Mouse (Mus musculus) forebrain, embryonic 12.5 days (tissue): ENCODE measurements around the gene Carm1. TPM values are rescaled to one million over a fixed set of nuclear protein-coding genes. Genes with fewer than 3 reads are reported as not detected.
"Not testable (repeated sequence)": the region's sequence is repeated elsewhere in the genome, so short reads cannot be mapped to it uniquely, and the experiment has no call there.

Source experiments
- ATAC-seq: fragments of 200-750 bp; cut with Nextera tagmentation; 2 replicates; pipeline ENCODE4 v1.8.0; 2017; ENCODE audit warnings: moderate TSS enrichment; ENCODE audit not compliant: low FRiP score
- H3K27ac ChIP-seq: fragments of 300-500 bp; sonication (generic); 2 replicates; pipeline ENCODE4 v1.5.1; 2016; ENCODE audit warnings: mild to moderate bottlenecking
- H3K27me3 ChIP-seq: fragments of 300-500 bp; sonication (generic); 2 replicates; pipeline ENCODE4 v1.6.1; 2016; ENCODE audit warnings: mild to moderate bottlenecking
- H3K36me3 ChIP-seq: fragments of 300-500 bp; sonication (generic); replicated peaks from 2 replicates; pipeline ENCODE4 v1.6.1; 2016; ENCODE audit warnings: mild to moderate bottlenecking
- H3K4me1 ChIP-seq: fragments of 300-500 bp; sonication (generic); 2 replicates; pipeline ENCODE4 v1.6.1; 2016
- H3K4me2 ChIP-seq: fragments of 300-500 bp; sonication (generic); 2 replicates; pipeline ENCODE4 v1.6.1; 2016; ENCODE audit warnings: mild to moderate bottlenecking, moderate library complexity
- H3K4me3 ChIP-seq: fragments of 300-500 bp; sonication (generic); replicated peaks from 2 replicates; pipeline ENCODE4 v1.5.1; 2016; ENCODE audit warnings: mild to moderate bottlenecking
- H3K9ac ChIP-seq: fragments of 300-500 bp; sonication (generic); 2 replicates; pipeline ENCODE4 v1.6.1; 2016; ENCODE audit warnings: mild to moderate bottlenecking
- H3K9me3 ChIP-seq: fragments of 300-500 bp; sonication (generic); 2 replicates; pipeline ENCODE4 v1.6.1; 2016
- WGBS: fragments of 180-500 bp; shearing (Covaris S2); methylation state at CpG from one replicate; pipeline ENCODE4 v1.1.7; 2016; 5-methylcytosine and 5-hydroxymethylcytosine counted together
- polyA plus RNA-seq: library from polyadenylated mRNA; unstranded; fragments of >200 nt; fragmentation: Nextera tagmentation; extraction: Ambion mirVana; gene quantifications from 2 replicates; pipeline ENCODE4 v1.2.1, GENCODE M21; 2016

Carm1 gene
- polyA plus RNA-seq, 1 experiment from 2014 or later, result 62.5 TPM

GRCm38 (mm10) chr9:21591127-21591830 lies 44.6 kb downstream of the Carm1 start:
- Histone ChIP-seq H3K27ac (no peak overlapping the region), H3K9ac (no peak overlapping the region), H3K4me2 (peak overlapping the region; percentile 98), H3K4me1 (peaks cover 38% of the 10 kb centered on the region), H3K27me3 (no peaks in the 10 kb centered on the region), H3K4me3 (no peak overlapping the region), H3K9me3 (no peaks in the 10 kb centered on the region), H3K36me3 (peaks cover 53% of the 10 kb centered on the region)
- 85% methylated on average over 6 of the region's 6 CpGs for WGBS
- ATAC-seq, result no peak

- Histone ChIP-seq H3K4me1 (peaks cover 38% of the 10 kb centered on the region), H3K4me3 (peak overlapping the region; percentile 100), H3K4me2 (peak overlapping the region; percentile 98), H3K9me3 (no peaks in the 10 kb centered on the region), H3K27ac (peak overlapping the region; percentile 59), H3K27me3 (no peaks in the 10 kb centered on the region), H3K36me3 (peaks cover 46% of the 10 kb centered on the region), H3K9ac (peak overlapping the region; percentile 62)
- WGBS, result 24% methylated on average over 17 of the region's 17 CpGs
- ATAC-seq, result no peak; the same call in 1 of the 2 replicates
These were observed 45.4 kb downstream of the Carm1 start for GRCm38 (mm10) chr9:21591831-21592702.

GRCm38 (mm10) chr9:21592703-21593121 lies 46.0 kb downstream of the Carm1 start, which contains the start of the genes Timm29 and Yipf2:
Timm29 (plus strand) TSS chr9:21592722.
Yipf2 (minus strand) TSS chr9:21592828.
- WGBS, result 0% methylated on average over 30 of the region's 30 CpGs
- peaks cover 39% of the 10 kb centered on the region for H3K36me3 ChIP-seq

GRCm38 (mm10) chr9:21593122-21593721 lies 46.5 kb downstream of the Carm1 start:
- Histone ChIP-seq H3K36me3 (peaks cover 34% of the 10 kb centered on the region), H3K27ac (peak overlapping the region; percentile 91), H3K9ac (peak overlapping the region; percentile 93), H3K27me3 (no peaks in the 10 kb centered on the region), H3K4me2 (peak overlapping the region; percentile 98), H3K4me3 (peak overlapping the region; percentile 100), H3K4me1 (peaks cover 38% of the 10 kb centered on the region), H3K9me3 (no peaks in the 10 kb centered on the region)
- ATAC-seq, result peak; percentile 66
- WGBS, result 2% methylated on average over 60 of the region's 69 CpGs

More at GRCm38 (mm10) chr9:21592703-21593121, 46.0 kb downstream of the Carm1 start, which contains the start of the genes Timm29 and Yipf2:
- H3K27me3 ChIP-seq, result no peaks in the 10 kb centered on the region
- H3K4me3 ChIP-seq, result peak within 1 kb of the TSS; percentile 100
- peak; percentile 90 for ATAC-seq
- H3K9me3 ChIP-seq, result no peaks in the 10 kb centered on the region
- H3K27ac ChIP-seq, result peak within 1 kb of the TSS; percentile 91
- H3K4me2 ChIP-seq, result peak within 1 kb of the TSS; percentile 98
- H3K9ac ChIP-seq, result peak within 1 kb of the TSS; percentile 93
- peaks cover 38% of the 10 kb centered on the region for H3K4me1 ChIP-seq

GRCm38 (mm10) chr9:21594350-21594749 lies 47.7 kb downstream of the Carm1 start:
- not testable (repeated sequence) for ATAC-seq, H3K27ac ChIP-seq, H3K9ac ChIP-seq, H3K9me3 ChIP-seq, H3K27me3 ChIP-seq
- Histone ChIP-seq H3K4me1 (peaks cover 38% of the 10 kb centered on the region), H3K36me3 (peaks cover 23% of the 10 kb centered on the region), H3K4me2 (peak overlapping the region; percentile 98), H3K4me3 (peak overlapping the region; percentile 100)
- 92% methylated on average over 8 of the region's 8 CpGs for WGBS

- H3K4me2 ChIP-seq, result no peak overlapping the region
- no peak for ATAC-seq
- H3K9ac ChIP-seq, result no peak overlapping the region
- H3K27me3 ChIP-seq, result no peaks in the 10 kb centered on the region
- no peaks in the 10 kb centered on the region for H3K9me3 ChIP-seq
- 92% methylated on average over 2 of the region's 2 CpGs for WGBS
- peaks cover 38% of the 10 kb centered on the region for H3K4me1 ChIP-seq
- H3K4me3 ChIP-seq, result no peak overlapping the region
- H3K27ac ChIP-seq, result no peak overlapping the region
- H3K36me3 ChIP-seq, result peaks cover 18% of the 10 kb centered on the region
These were observed 48.1 kb downstream of the Carm1 start for GRCm38 (mm10) chr9:21594838-21595237.

GRCm38 (mm10) chr9:21598198-21598597 lies 51.5 kb downstream of the Carm1 start:
- no peak overlapping the region for H3K9ac ChIP-seq
- H3K36me3 ChIP-seq, result peaks cover 11% of the 10 kb centered on the region
- H3K4me1 ChIP-seq, result peaks cover 25% of the 10 kb centered on the region
- no peak overlapping the region for H3K4me2 ChIP-seq
- no peaks in the 10 kb centered on the region for H3K27me3 ChIP-seq
- ATAC-seq, result no peak
- H3K9me3 ChIP-seq, result no peaks in the 10 kb centered on the region
- WGBS, result 51% methylated on average over 2 of the region's 2 CpGs
- H3K27ac ChIP-seq, result no peak overlapping the region
- no peak overlapping the region for H3K4me3 ChIP-seq

- WGBS, result 74% methylated on average over 3 of the region's 3 CpGs
- ATAC-seq, result no peak
- H3K4me1 ChIP-seq, result peaks cover 5% of the 10 kb centered on the region; the same call in 1 of the 2 replicates
- peaks cover 8% of the 10 kb centered on the region; the same call in 1 of the 2 replicates for H3K36me3 ChIP-seq
- no peak overlapping the region for H3K27ac ChIP-seq
- no peak overlapping the region for H3K4me3 ChIP-seq
- no peak overlapping the region for H3K9ac ChIP-seq
- H3K9me3 ChIP-seq, result no peaks in the 10 kb centered on the region
- H3K4me2 ChIP-seq, result no peak overlapping the region
- H3K27me3 ChIP-seq, result no peaks in the 10 kb centered on the region
These were observed 53.5 kb downstream of the Carm1 start for GRCm38 (mm10) chr9:21600186-21600585.

- ATAC-seq, result no peak
- Histone ChIP-seq H3K9ac (no peak overlapping the region), H3K36me3 (no peaks in the 10 kb centered on the region), H3K4me3 (no peak overlapping the region), H3K4me1 (peaks cover 2% of the 10 kb centered on the region; the same call in 1 of the 2 replicates), H3K4me2 (no peak overlapping the region), H3K27ac (no peak overlapping the region), H3K27me3 (no peaks in the 10 kb centered on the region), H3K9me3 (no peaks in the 10 kb centered on the region)
- WGBS, result 86% methylated on average over 2 of the region's 2 CpGs
These were observed 54.4 kb downstream of the Carm1 start for GRCm38 (mm10) chr9:21601073-21601472.

- no peak overlapping the region for H3K27ac ChIP-seq
- H3K27me3 ChIP-seq, result no peaks in the 10 kb centered on the region
- ATAC-seq, result peak; percentile 70
- H3K9me3 ChIP-seq, result no peaks in the 10 kb centered on the region
- no peak overlapping the region for H3K4me3 ChIP-seq
- H3K4me2 ChIP-seq, result no peak overlapping the region
- no peaks in the 10 kb centered on the region for H3K36me3 ChIP-seq
- H3K9ac ChIP-seq, result no peak overlapping the region
- H3K4me1 ChIP-seq, result peaks cover 2% of the 10 kb centered on the region; the same call in 1 of the 2 replicates
- 48% methylated on average over 10 of the region's 10 CpGs for WGBS
These were observed 55.2 kb downstream of the Carm1 start for GRCm38 (mm10) chr9:21601722-21602399.

GRCm38 (mm10) chr9:21604119-21604518 lies 57.4 kb downstream of the Carm1 start:
- Histone ChIP-seq H3K4me2 (no peak overlapping the region), H3K9ac (no peak overlapping the region), H3K9me3 (no peaks in the 10 kb centered on the region), H3K27ac (no peak overlapping the region), H3K36me3 (no peaks in the 10 kb centered on the region), H3K27me3 (no peaks in the 10 kb centered on the region), H3K4me1 (peaks cover 2% of the 10 kb centered on the region; the same call in 1 of the 2 replicates), H3K4me3 (no peak overlapping the region)
- 75% methylated on average over 5 of the region's 5 CpGs for WGBS
- no peak for ATAC-seq
